Mouse (Mus musculus): ENCODE results near the gene Efcab3.
A peak's percentile ranks its signal among the peaks of the same experiment; 100 is the strongest.

The Efcab3 gene

GRCm38 (mm10) chr11:105149766-105150165 is 86.4 kb downstream of the Efcab3 start:
- DNase-seq = no peak

- DNase-seq = no peak
Observed at GRCm38 (mm10) chr11:105150691-105151090, 87.3 kb downstream of the Efcab3 start.

- peak; percentile 64 for DNase-seq
Observed at GRCm38 (mm10) chr11:105151226-105152016, 88.0 kb downstream of the Efcab3 start.

GRCm38 (mm10) chr11:105152017-105152300 is 88.6 kb downstream of the Efcab3 start:
- no peak for DNase-seq

- DNase-seq = no peak
Observed at GRCm38 (mm10) chr11:105152357-105152899, 89.0 kb downstream of the Efcab3 start.

GRCm38 (mm10) chr11:105153068-105153833 is 89.9 kb downstream of the Efcab3 start:
- no peak for DNase-seq

- no peak for DNase-seq
Observed at GRCm38 (mm10) chr11:105155915-105156314, 92.5 kb downstream of the Efcab3 start.

- peak; percentile 23 for DNase-seq
Observed at GRCm38 (mm10) chr11:105156748-105157267, 93.4 kb downstream of the Efcab3 start.

GRCm38 (mm10) chr11:105158047-105158446 is 94.7 kb downstream of the Efcab3 start:
- DNase-seq = no peak

GRCm38 (mm10) chr11:105159673-105160360 is 96.4 kb downstream of the Efcab3 start:
- no peak for DNase-seq

- no peak for DNase-seq
Observed at GRCm38 (mm10) chr11:105161411-105161810, 98.0 kb downstream of the Efcab3 start.

- DNase-seq = no peak
Observed at GRCm38 (mm10) chr11:105164516-105165510, 101.4 kb downstream of the Efcab3 start.

- DNase-seq = no peak
Observed at GRCm38 (mm10) chr11:105166780-105167179, 103.4 kb downstream of the Efcab3 start.

Data from thymus, postnatal 4 days (tissue).